Mouse (Mus musculus) spleen, adult 2 months (tissue): ENCODE results near the gene S100a13. TPM values are rescaled to one million over a fixed set of nuclear protein-coding genes. Genes with fewer than 3 reads are reported as not detected.

ENCODE experiments used
- DNase-seq, 2 experiments: peaks; one replicate each; pipeline versions ENCODE4 v3.0.0 to v3.0.0-alpha.2; 2012 to 2021; ENCODE audit warnings: low spot score in 2 of 2, low read depth in 1 of 2
- H3K27ac ChIP-seq: fragments of 200-500 bp; 2 replicates; pipeline ENCODE4 v1.5.1; 2012; ENCODE audit warnings: low read length, inconsistent platforms; ENCODE audit not compliant: insufficient read depth
- H3K27me3 ChIP-seq: fragments of 200-500 bp; 2 replicates; pipeline ENCODE4 v1.6.1; 2012; ENCODE audit warnings: mild to moderate bottlenecking, moderate library complexity, low read length, inconsistent platforms; ENCODE audit not compliant: control insufficient read depth, insufficient read depth
- H3K36me3 ChIP-seq: fragments of 200-500 bp; 2 replicates; pipeline ENCODE4 v1.6.1; 2012; ENCODE audit warnings: mild to moderate bottlenecking, low read length, inconsistent platforms; ENCODE audit not compliant: control insufficient read depth, insufficient read depth
- H3K4me1 ChIP-seq: fragments of 200-500 bp; 2 replicates; pipeline ENCODE4 v1.6.1; 2011; ENCODE audit warnings: inconsistent platforms; ENCODE audit not compliant: control insufficient read depth, insufficient read depth, insufficient read length
- H3K4me3 ChIP-seq: fragments of 200-500 bp; 2 replicates; pipeline ENCODE4 v1.5.1; 2011; ENCODE audit warnings: mild to moderate bottlenecking, inconsistent platforms; ENCODE audit not compliant: insufficient read depth, insufficient read length; ENCODE audit errors: extremely low read depth
- CTCF ChIP-seq: fragments of 200-500 bp; IDR thresholded peaks from 2 replicates; pipeline ENCODE4 v1.5.1; 2011; ENCODE audit warnings: mild to moderate bottlenecking, inconsistent platforms; ENCODE audit not compliant: insufficient read depth, insufficient read length, insufficient replicate concordance; ENCODE audit errors: extremely low read depth
- POLR2A ChIP-seq: fragments of 200-500 bp; IDR thresholded peaks from 2 replicates; pipeline ENCODE4 v1.6.1; 2011; ENCODE audit warnings: low read depth, low read length, inconsistent platforms
- WGBS: fragments of 180-500 bp; shearing (Covaris S2); methylation state at CpG from one replicate; pipeline ENCODE4 v1.1.7; 2018; 5-methylcytosine and 5-hydroxymethylcytosine counted together
- polyA plus RNA-seq: library from polyadenylated mRNA; depleted of rRNA; stranded (reverse); fragments of >200 nt; gene quantifications from 2 replicates; pipeline ENCODE4 v1.2.3, GENCODE M21; 2012; rRNA removed

S100a13 gene
- polyA plus RNA-seq, 1 experiment = 27.0 TPM

- TF ChIP-seq POLR2A = no peak
- TF ChIP-seq CTCF = no peak
- Histone ChIP-seq H3K4me1 (no peaks in the 10 kb centered on the region), H3K27ac (no peak overlapping the region), H3K36me3 (no peaks in the 10 kb centered on the region), H3K27me3 (no peaks in the 10 kb centered on the region), H3K4me3 (no peak overlapping the region)
- no peak for DNase-seq
- WGBS = 92% methylated on average over 2 of the region's 2 CpGs
Observed at GRCm38 (mm10) chr3:90552231-90552630, 38.0 kb downstream of the S100a13 start.

GRCm38 (mm10) chr3:90555954-90556353 is 41.7 kb downstream of the S100a13 start:
- no peak for DNase-seq

GRCm38 (mm10) chr3:90560008-90560628 is 45.9 kb downstream of the S100a13 start, which contains the start of gene S100a3:
TSS of gene S100a3 (plus strand) at chr3:90560578.
- Histone ChIP-seq H3K4me3 (no peak within 1 kb of the TSS), H3K36me3 (no peaks in the 10 kb centered on the region), H3K27me3 (no peaks in the 10 kb centered on the region), H3K27ac (no peak within 1 kb of the TSS), H3K4me1 (no peaks in the 10 kb centered on the region)
- TF ChIP-seq CTCF = no peak
- TF ChIP-seq POLR2A = no peak
- no peak for DNase-seq
- 76% methylated on average over 6 of the region's 6 CpGs for WGBS

More at GRCm38 (mm10) chr3:90555954-90556353, 41.7 kb downstream of the S100a13 start:
- WGBS = 80% methylated on average over 5 of the region's 5 CpGs
- Histone ChIP-seq H3K4me3 (no peak overlapping the region), H3K36me3 (no peaks in the 10 kb centered on the region), H3K27me3 (no peaks in the 10 kb centered on the region), H3K4me1 (no peaks in the 10 kb centered on the region), H3K27ac (no peak overlapping the region)
- TF ChIP-seq CTCF = no peak
- no peak for TF ChIP-seq POLR2A

Other genes starting within 250 kb of the S100a13 start
- gene Dennd4b, start 249.2 kb upstream of the S100a13 start, polyA plus RNA-seq = 155 and 178 TPM in 2 replicates
- 24.2 and 26.9 TPM in 2 replicates for gene Gatad2b, start 221.3 kb upstream of the S100a13 start, polyA plus RNA-seq
- 10.4 and 11.2 TPM in 2 replicates for gene Slc27a3, start 124.5 kb upstream of the S100a13 start, polyA plus RNA-seq
- gene Ints3, start 80.8 kb upstream of the S100a13 start, polyA plus RNA-seq = 19.7 and 21.1 TPM in 2 replicates
- 15.4 and 16.1 TPM in 2 replicates for gene Npr1, start 48.6 kb upstream of the S100a13 start, polyA plus RNA-seq
- 12.3 and 12.6 TPM in 2 replicates for gene Ilf2, start 38.3 kb upstream of the S100a13 start, polyA plus RNA-seq
- gene Snapin, start 23.4 kb upstream of the S100a13 start, polyA plus RNA-seq = 12.4 and 13.2 TPM in 2 replicates
- gene Chtop, start 4.9 kb upstream of the S100a13 start, polyA plus RNA-seq = 32.9 and 34.0 TPM in 2 replicates
- 15.9 and 28.8 TPM in 2 replicates for gene S100a1, start within 50 bp of the S100a13 start, polyA plus RNA-seq
- 0.06 TPM in 1 of 2 replicates, not detected in the other for gene S100a14, start 12.4 kb downstream of the S100a13 start, polyA plus RNA-seq
- gene S100a16, start 22.8 kb downstream of the S100a13 start, polyA plus RNA-seq = 15.9 and 18.7 TPM in 2 replicates
- 0.46 and 0.55 TPM in 2 replicates for gene S100a3, start 46.1 kb downstream of the S100a13 start, polyA plus RNA-seq
- not detected in 2 replicates for gene S100a2, start 75.8 kb downstream of the S100a13 start, polyA plus RNA-seq
- not detected in 2 replicates for gene Gm42674, start 87.5 kb downstream of the S100a13 start, polyA plus RNA-seq
- 43.5 and 68.3 TPM in 2 replicates for gene S100a4, start 89.3 kb downstream of the S100a13 start, polyA plus RNA-seq
- not detected in 2 replicates for gene S100a5, start 94.1 kb downstream of the S100a13 start, polyA plus RNA-seq
- gene S100a6, start 98.4 kb downstream of the S100a13 start, polyA plus RNA-seq = 90.6 and 121 TPM in 2 replicates
- gene S100a7a, start 139.6 kb downstream of the S100a13 start, polyA plus RNA-seq = 0.07 and 0.08 TPM in 2 replicates
- 29.8 and 32.1 TPM in 2 replicates for gene S100a8, start 154.5 kb downstream of the S100a13 start, polyA plus RNA-seq
- gene S100a9, start 181.3 kb downstream of the S100a13 start, polyA plus RNA-seq = 54.1 and 64.8 TPM in 2 replicates
- gene Pglyrp4, start 212.5 kb downstream of the S100a13 start, polyA plus RNA-seq = 0.08 and 0.09 TPM in 2 replicates